20 mouse cellular contexts compared by ENCODE assay signal in the genomic region with DNA sequence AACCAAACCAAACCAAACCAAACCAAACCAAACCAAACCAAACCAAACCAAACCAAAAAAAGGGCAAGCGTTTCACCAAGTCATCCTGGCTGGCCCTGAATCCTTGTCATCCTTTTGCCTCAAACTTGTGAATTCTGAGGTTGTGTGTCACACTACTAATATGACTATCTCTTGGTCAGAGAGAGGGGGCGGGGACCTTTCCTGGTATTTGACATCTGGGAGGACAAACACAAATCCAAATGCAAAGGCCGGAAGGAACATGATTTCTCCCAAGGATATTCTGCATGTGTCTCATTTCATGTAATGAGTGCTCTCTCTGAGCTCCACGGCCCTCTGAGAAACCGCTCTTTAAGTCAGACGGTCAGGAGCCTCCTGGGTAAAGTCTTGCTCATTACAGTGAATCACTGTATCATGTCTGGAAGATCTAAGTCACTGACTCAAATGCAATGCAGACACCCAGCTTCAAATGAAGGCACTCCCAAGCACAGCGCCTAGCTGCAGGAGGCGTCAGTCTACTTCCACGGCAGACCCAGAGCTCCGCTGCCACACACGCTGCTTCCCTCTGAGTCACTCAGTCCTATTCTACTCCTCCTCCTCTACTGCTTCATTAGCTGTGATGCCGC. TPM values are rescaled to one million over a fixed set of nuclear protein-coding genes. Genes with fewer than 3 reads are reported as not detected.
DNase-seq lines count a peak whose midpoint lies in the region; ATAC-seq and TF ChIP-seq lines count a peak whose summit lies in the region.
"Had no signal": no experiment of that assay in that cellular context is flagged by ENCODE, and none has a peak within 500 bp of the region (broad histone marks: within the 10 kb centered on the region; RNA-seq: fewer than 3 reads in every experiment).

No protein-coding gene starts in this region.

- no peak for TF ChIP-seq CTCF in liver, postnatal 0 days (IDR thresholded peaks at IDR 0.05; ENCODE audit: low read depth)
- TF ChIP-seq CTCF in stomach, postnatal 0 days (IDR thresholded peaks at IDR 0.05; ENCODE audit: low read depth) = no peak
- TF ChIP-seq CTCF in lung, postnatal 0 days (IDR thresholded peaks at IDR 0.05) = no peak

- H3K4me2 ChIP-seq in liver, embryonic 13.5 days = no peak overlapping the region
- no peak overlapping the region for H3K4me2 ChIP-seq in liver, postnatal 0 days (ENCODE audit: low read depth, low read length)
- no peak overlapping the region for H3K4me2 ChIP-seq in stomach, postnatal 0 days (replicated peaks; ENCODE audit: low read depth)
- no peak overlapping the region for H3K4me2 ChIP-seq in lung, postnatal 0 days (replicated peaks; ENCODE audit: low read depth, low read length)
- H3K4me2 ChIP-seq: embryonic facial prominence, embryonic 15.5 days; forebrain, embryonic 13.5 days; heart, embryonic 12.5 days; limb, embryonic 12.5 days had no signal

- H3K9me3 ChIP-seq in liver, embryonic 13.5 days (replicated peaks) = no peaks in the 10 kb centered on the region
- H3K9me3 ChIP-seq in liver, postnatal 0 days (ENCODE audit: low read length) = no peaks in the 10 kb centered on the region
- H3K9me3 ChIP-seq in stomach, postnatal 0 days (ENCODE audit: control insufficient read depth, low read length) = no peaks in the 10 kb centered on the region
- no peaks in the 10 kb centered on the region for H3K9me3 ChIP-seq in lung, postnatal 0 days (ENCODE audit: low read length)
- H3K9me3 ChIP-seq: embryonic facial prominence, embryonic 15.5 days; forebrain, embryonic 13.5 days; G1E; heart, embryonic 12.5 days; limb, embryonic 12.5 days had no signal

- no peak overlapping the region for H3K27ac ChIP-seq in liver, embryonic 13.5 days
- H3K27ac ChIP-seq in liver, postnatal 0 days (ENCODE audit: low read depth) = no peak overlapping the region
- H3K27ac ChIP-seq in stomach, postnatal 0 days (replicated peaks) = no peak overlapping the region
- no peak overlapping the region for H3K27ac ChIP-seq in lung, postnatal 0 days (ENCODE audit: low read length)
- H3K27ac ChIP-seq: embryonic facial prominence, embryonic 15.5 days; forebrain, embryonic 13.5 days; limb, embryonic 12.5 days; macrophage had no signal

- 0 out of 2 replicates have a peak, but pooled peaks have one; percentile 23 for ATAC-seq in liver, embryonic 13.5 days (ENCODE audit: low read depth)
- ATAC-seq in liver, postnatal 0 days = no peak
- ATAC-seq in stomach, postnatal 0 days (ENCODE audit: low FRiP score, low TSS enrichment) = no peak
- no peak for ATAC-seq in lung, postnatal 0 days
- ATAC-seq: forebrain, embryonic 13.5 days; midbrain, embryonic 16.5 days had no signal

- WGBS in liver, embryonic 13.5 days (ENCODE audit: insufficient replicate concordance) = 90% methylated on average over 12 of the region's 12 CpGs
- WGBS in liver, postnatal 0 days (ENCODE audit: insufficient replicate concordance) = 89% methylated on average over 12 of the region's 12 CpGs
- 89% methylated on average over 12 of the region's 12 CpGs for WGBS in stomach, postnatal 0 days
- WGBS in lung, postnatal 0 days = 88% methylated on average over 12 of the region's 12 CpGs

- peak; percentile 41 to 71 for DNase-seq in frontal cortex, adult 2 months (ENCODE audit: extremely low spot score in 1 of 2, low spot score in 1 of 2)
- no peak for DNase-seq in frontal cortex, postnatal 10 days (ENCODE audit: low spot score in 2 of 2)
- DNase-seq in liver, embryonic 13.5 days = no peak
- no peak for DNase-seq in liver, postnatal 0 days
- peak; percentile 4 for DNase-seq in adipocyte (ENCODE audit: low spot score)
- peak; percentile 39 to 47 for DNase-seq in left cerebral cortex, adult 9 months (ENCODE audit: low spot score in 2 of 2)
- no peak for DNase-seq in stomach, postnatal 0 days (ENCODE audit: low spot score)
- no peak for DNase-seq in lung, postnatal 0 days (ENCODE audit: low spot score)
- DNase-seq: cerebellum, adult 9-11 months; gastrocnemius, postnatal 14 days; heart, postnatal 4 days; kidney, adult 9 months; lung, adult 18-20 months had no signal

- H3K27me3 ChIP-seq in liver, embryonic 13.5 days = no peaks in the 10 kb centered on the region
- H3K27me3 ChIP-seq in liver, postnatal 0 days (ENCODE audit: insufficient read depth, low read length) = no peaks in the 10 kb centered on the region
- no peaks in the 10 kb centered on the region for H3K27me3 ChIP-seq in stomach, postnatal 0 days (ENCODE audit: control insufficient read depth, insufficient read depth, low read length)
- no peaks in the 10 kb centered on the region for H3K27me3 ChIP-seq in lung, postnatal 0 days (replicated peaks; ENCODE audit: insufficient read depth, low read length)
- H3K27me3 ChIP-seq: embryonic facial prominence, embryonic 15.5 days; forebrain, embryonic 13.5 days; heart, embryonic 12.5 days; limb, embryonic 12.5 days had no signal

- peaks cover 75% of the 10 kb centered on the region for H3K36me3 ChIP-seq in liver, embryonic 13.5 days
- peaks cover 42% of the 10 kb centered on the region for H3K36me3 ChIP-seq in liver, postnatal 0 days (replicated peaks; ENCODE audit: insufficient read depth, low read length)
- H3K36me3 ChIP-seq in stomach, postnatal 0 days (ENCODE audit: control insufficient read depth, insufficient read depth, low read length) = no peaks in the 10 kb centered on the region; the same call in 1 of the 2 replicates
- peaks cover 23% of the 10 kb centered on the region; the same call in 1 of the 2 replicates for H3K36me3 ChIP-seq in lung, postnatal 0 days (ENCODE audit: insufficient read depth, low read length)

- no peak overlapping the region for H3K9ac ChIP-seq in liver, embryonic 13.5 days
- no peak overlapping the region for H3K9ac ChIP-seq in liver, postnatal 0 days (replicated peaks)
- H3K9ac ChIP-seq in stomach, postnatal 0 days (ENCODE audit: low read length) = no peak overlapping the region
- no peak overlapping the region for H3K9ac ChIP-seq in lung, postnatal 0 days (replicated peaks; ENCODE audit: low read depth)
- H3K9ac ChIP-seq: embryonic facial prominence, embryonic 15.5 days; forebrain, embryonic 13.5 days; heart, embryonic 12.5 days; limb, embryonic 12.5 days had no signal

- H3K4me3 ChIP-seq in liver, embryonic 13.5 days (replicated peaks) = no peak overlapping the region
- H3K4me3 ChIP-seq in liver, postnatal 0 days (ENCODE audit: low read depth, low read length) = no peak overlapping the region
- H3K4me3 ChIP-seq in stomach, postnatal 0 days (ENCODE audit: low read depth, low read length) = no peak overlapping the region
- H3K4me3 ChIP-seq in lung, postnatal 0 days (ENCODE audit: low read depth, low read length) = no peak overlapping the region
- H3K4me3 ChIP-seq: embryonic facial prominence, embryonic 15.5 days; forebrain, embryonic 13.5 days; heart, embryonic 12.5 days; limb, embryonic 12.5 days had no signal

- no peak for TF ChIP-seq EP300 in liver, postnatal 0 days (IDR thresholded peaks at IDR 0.05; ENCODE audit: low read depth)
- TF ChIP-seq EP300 in stomach, postnatal 0 days (optimal IDR thresholded peaks at IDR 0.05) = no peak
- TF ChIP-seq EP300 in lung, postnatal 0 days (IDR thresholded peaks at IDR 0.05) = no peak

- H3K4me1 ChIP-seq in liver, embryonic 13.5 days (replicated peaks) = no peaks in the 10 kb centered on the region
- 0 out of 2 replicates have a peak, but pooled peaks cover 2% of the 10 kb centered on the region for H3K4me1 ChIP-seq in liver, postnatal 0 days (ENCODE audit: insufficient read depth)
- no peaks in the 10 kb centered on the region for H3K4me1 ChIP-seq in stomach, postnatal 0 days (replicated peaks; ENCODE audit: control insufficient read depth, insufficient read depth)
- H3K4me1 ChIP-seq in lung, postnatal 0 days (ENCODE audit: insufficient read depth, low read depth, low read length) = no peaks in the 10 kb centered on the region
- H3K4me1 ChIP-seq: embryonic facial prominence, embryonic 15.5 days; forebrain, embryonic 13.5 days; limb, embryonic 12.5 days had no signal

RNA-seq across cellular contexts. Expression of gene Cdkl1, which starts 43.0 kb away (rescaled TPM):
- 9.6 and 11.4 TPM in 2 replicates for polyA plus RNA-seq in frontal cortex, adult 2 months (2012; rRNA removed)
- polyA plus RNA-seq in liver, embryonic 13.5 days (2015; fragmentation: Nextera tagmentation; extraction: Ambion mirVana) = 1.3 and 1.8 TPM in 2 replicates
- 1.8 and 2.2 TPM in 2 replicates for polyA plus RNA-seq in liver, postnatal 0 days (2015; fragmentation: Nextera tagmentation; extraction: Ambion mirVana)
- 2.0 and 2.3 TPM in 2 replicates for polyA plus RNA-seq in stomach, postnatal 0 days (2015; fragmentation: Nextera tagmentation; extraction: Ambion mirVana)
- polyA plus RNA-seq in lung, postnatal 0 days (2015; fragmentation: Nextera tagmentation; extraction: Ambion mirVana) = 2.7 and 3.1 TPM in 2 replicates
- polyA plus RNA-seq: G1E, macrophage had no signal

RNA-seq across cellular contexts. Expression of gene Atl1, which starts 58.3 kb away (rescaled TPM):
- 90.2 and 117 TPM in 2 replicates for polyA plus RNA-seq in frontal cortex, adult 2 months (2012; rRNA removed)
- 1.4 and 1.5 TPM in 2 replicates for polyA plus RNA-seq in liver, embryonic 13.5 days (2015; fragmentation: Nextera tagmentation; extraction: Ambion mirVana)
- 1.0 and 1.1 TPM in 2 replicates for polyA plus RNA-seq in liver, postnatal 0 days (2015; fragmentation: Nextera tagmentation; extraction: Ambion mirVana)
- 3.8 and 4.3 TPM in 2 replicates for polyA plus RNA-seq in stomach, postnatal 0 days (2015; fragmentation: Nextera tagmentation; extraction: Ambion mirVana)
- polyA plus RNA-seq in lung, postnatal 0 days (2015; fragmentation: Nextera tagmentation; extraction: Ambion mirVana) = 2.9 and 4.8 TPM in 2 replicates

RNA-seq across cellular contexts. Expression of gene Map4k5, which starts 58.9 kb away (rescaled TPM):
- polyA plus RNA-seq in frontal cortex, adult 2 months (2012; rRNA removed) = 26.0 and 28.8 TPM in 2 replicates
- polyA plus RNA-seq in liver, embryonic 13.5 days (2015; fragmentation: Nextera tagmentation; extraction: Ambion mirVana) = 20.7 and 25.4 TPM in 2 replicates
- polyA plus RNA-seq in liver, postnatal 0 days (2015; fragmentation: Nextera tagmentation; extraction: Ambion mirVana) = 11.7 and 11.8 TPM in 2 replicates
- polyA plus RNA-seq in stomach, postnatal 0 days (2015; fragmentation: Nextera tagmentation; extraction: Ambion mirVana) = 12.4 and 13.1 TPM in 2 replicates
- 20.6 and 22.9 TPM in 2 replicates for polyA plus RNA-seq in lung, postnatal 0 days (2015; fragmentation: Nextera tagmentation; extraction: Ambion mirVana)

Comparison
In these comparisons a context has a peak if more than half of its experiments do, and no peak if none do; other contexts are left out.
1. DNase-seq: peak in frontal cortex, adult 2 months (2 of 2), adipocyte (single experiment) and left cerebral cortex, adult 9 months (2 of 2); none in frontal cortex, postnatal 10 days (0 of 2), liver, embryonic 13.5 days (single experiment), liver, postnatal 0 days (single experiment), stomach, postnatal 0 days (single experiment) and lung, postnatal 0 days (single experiment).
2. RNA of gene Atl1, which starts 58.3 kb away (polyA plus RNA-seq): 90.2 to 117 TPM in frontal cortex, adult 2 months; 3.8 to 4.3 TPM in stomach, postnatal 0 days, 2.9 to 4.8 TPM in lung, postnatal 0 days, 1.4 to 1.5 TPM in liver, embryonic 13.5 days and 1.0 to 1.1 TPM in liver, postnatal 0 days; every median in the first group is over 10 times any median in the second.